Mouse (Mus musculus): ENCODE measurements around the gene Fgb.

DNA sequence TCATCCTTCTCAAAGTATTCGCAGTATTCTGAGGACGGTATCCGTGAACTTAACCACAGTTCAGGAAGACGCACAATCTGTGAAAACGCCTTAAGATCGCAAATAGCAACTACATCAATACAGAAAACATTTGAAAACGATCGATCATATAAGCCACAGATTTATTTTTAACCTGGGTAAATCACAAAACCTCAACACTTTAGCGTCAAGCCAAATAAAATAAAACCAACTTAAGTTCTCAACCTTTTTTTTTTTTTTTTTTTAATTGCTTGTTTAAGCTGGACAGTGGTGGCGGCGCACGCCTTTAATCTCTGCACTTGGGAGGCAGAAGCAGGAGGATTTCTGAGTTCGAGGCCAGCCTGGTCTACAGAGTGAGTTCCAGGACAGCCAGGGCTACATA lies 5.1 kb upstream of the Fgb start:
- TF ChIP-seq CTCF (IDR thresholded peaks at IDR 0.05; ENCODE audit: borderline replicate concordance, control insufficient read depth, extremely low read depth, insufficient read depth, low read length, poor library complexity) (no peak), POLR2A (IDR thresholded peaks at IDR 0.05; ENCODE audit: control insufficient read depth, extremely low read depth, insufficient read depth, low read length, poor library complexity) (no peak)
